Mouse (Mus musculus): Measurements from ENCODE around the gene Grm1. TPM values are rescaled to one million over a fixed set of nuclear protein-coding genes. Genes with fewer than 3 reads are reported as not detected.

Gene Grm1
- polyA plus RNA-seq, 2 experiments, result not detected

- no peak for DNase-seq (ENCODE audit: low read depth in 3 of 3, low spot score in 3 of 3)
- Histone ChIP-seq H3K9me3 (ENCODE audit: control insufficient read depth, low read length) (no peaks in the 10 kb centered on the region), H3K27me3 (ENCODE audit: control insufficient read depth, insufficient read depth, low read length) (no peaks in the 10 kb centered on the region), H3K36me3 (replicated peaks; ENCODE audit: control insufficient read depth, insufficient read depth, low read depth) (no peaks in the 10 kb centered on the region), H3K4me2 (ENCODE audit: low read depth) (no peak overlapping the region), H3K4me1 (replicated peaks; ENCODE audit: control insufficient read depth in 2 of 2, insufficient read depth in 2 of 2, low read length in 1 of 2) (no peaks in the 10 kb centered on the region), H3K9ac (replicated peaks) (no peak overlapping the region), H3K4me3 (ENCODE audit: insufficient read depth in 1 of 2, low read depth in 2 of 2, low read length in 2 of 2) (no peak overlapping the region), H3K27ac (no peak overlapping the region)
- ATAC-seq (ENCODE audit: insufficient read depth), result no peak
- 51% methylated on average over 1 of the region's 1 CpGs for WGBS (ENCODE audit: insufficient replicate concordance)
- no peak for TF ChIP-seq CTCF (IDR thresholded peaks at IDR 0.05; ENCODE audit: low read depth)
- no peak for TF ChIP-seq EP300 (IDR thresholded peaks at IDR 0.05; ENCODE audit: low read depth)
Measured at GRCm38 (mm10) chr10:10708031-10708430, 374.1 kb downstream of the Grm1 start.

GRCm38 (mm10) chr10:10701326-10701725 is 380.8 kb downstream of the Grm1 start:
- ATAC-seq (ENCODE audit: insufficient read depth) (no peak), DNase-seq (ENCODE audit: low read depth in 3 of 3, low spot score in 3 of 3) (no peak)
- H3K27ac ChIP-seq, result no peak overlapping the region
- no peaks in the 10 kb centered on the region for H3K27me3 ChIP-seq (ENCODE audit: control insufficient read depth, insufficient read depth, low read length)
- TF ChIP-seq CTCF (IDR thresholded peaks at IDR 0.05; ENCODE audit: low read depth) (no peak), EP300 (IDR thresholded peaks at IDR 0.05; ENCODE audit: low read depth) (no peak)
- H3K36me3 ChIP-seq (replicated peaks; ENCODE audit: control insufficient read depth, insufficient read depth, low read depth), result no peaks in the 10 kb centered on the region
- no peaks in the 10 kb centered on the region for H3K4me1 ChIP-seq (replicated peaks; ENCODE audit: control insufficient read depth in 2 of 2, insufficient read depth in 2 of 2, low read length in 1 of 2)
- H3K4me2 ChIP-seq (ENCODE audit: low read depth), result no peak overlapping the region
- no peaks in the 10 kb centered on the region for H3K9me3 ChIP-seq (ENCODE audit: control insufficient read depth, low read length)
- 32% methylated on average over 1 of the region's 1 CpGs for WGBS (ENCODE audit: insufficient replicate concordance)
- H3K4me3 ChIP-seq (ENCODE audit: insufficient read depth in 1 of 2, low read depth in 2 of 2, low read length in 2 of 2), result no peak overlapping the region
- H3K9ac ChIP-seq (replicated peaks), result no peak overlapping the region

- WGBS (ENCODE audit: insufficient replicate concordance), result 8% methylated on average over 1 of the region's 1 CpGs
- H3K9me3 ChIP-seq (ENCODE audit: control insufficient read depth, low read length), result no peaks in the 10 kb centered on the region
- H3K4me2 ChIP-seq (ENCODE audit: low read depth), result no peak overlapping the region
- TF ChIP-seq EP300 (IDR thresholded peaks at IDR 0.05; ENCODE audit: low read depth) (no peak), CTCF (IDR thresholded peaks at IDR 0.05; ENCODE audit: low read depth) (no peak)
- H3K9ac ChIP-seq (replicated peaks), result no peak overlapping the region
- DNase-seq (ENCODE audit: low read depth in 3 of 3, low spot score in 3 of 3) (no peak), ATAC-seq (ENCODE audit: insufficient read depth) (no peak)
- H3K36me3 ChIP-seq (replicated peaks; ENCODE audit: control insufficient read depth, insufficient read depth, low read depth), result no peaks in the 10 kb centered on the region
- H3K27me3 ChIP-seq (ENCODE audit: control insufficient read depth, insufficient read depth, low read length), result no peaks in the 10 kb centered on the region
- no peak overlapping the region for H3K4me3 ChIP-seq (ENCODE audit: insufficient read depth in 1 of 2, low read depth in 2 of 2, low read length in 2 of 2)
- no peak overlapping the region for H3K27ac ChIP-seq
- H3K4me1 ChIP-seq (replicated peaks; ENCODE audit: control insufficient read depth in 2 of 2, insufficient read depth in 2 of 2, low read length in 1 of 2), result no peaks in the 10 kb centered on the region
Measured at GRCm38 (mm10) chr10:10700903-10701302, 381.3 kb downstream of the Grm1 start.

- Histone ChIP-seq H3K4me1 (replicated peaks; ENCODE audit: control insufficient read depth in 2 of 2, insufficient read depth in 2 of 2, low read length in 1 of 2) (no peaks in the 10 kb centered on the region), H3K27me3 (ENCODE audit: control insufficient read depth, insufficient read depth, low read length) (no peaks in the 10 kb centered on the region), H3K36me3 (replicated peaks; ENCODE audit: control insufficient read depth, insufficient read depth, low read depth) (no peaks in the 10 kb centered on the region), H3K9me3 (ENCODE audit: control insufficient read depth, low read length) (no peaks in the 10 kb centered on the region), H3K4me2 (ENCODE audit: low read depth) (no peak overlapping the region), H3K4me3 (ENCODE audit: insufficient read depth in 1 of 2, low read depth in 2 of 2, low read length in 2 of 2) (no peak overlapping the region), H3K9ac (replicated peaks) (no peak overlapping the region), H3K27ac (no peak overlapping the region)
- DNase-seq (ENCODE audit: low read depth in 3 of 3, low spot score in 3 of 3) (no peak), ATAC-seq (ENCODE audit: insufficient read depth) (no peak)
- 59% methylated on average over 6 of the region's 6 CpGs for WGBS (ENCODE audit: insufficient replicate concordance)
- TF ChIP-seq CTCF (IDR thresholded peaks at IDR 0.05; ENCODE audit: low read depth) (no peak), EP300 (IDR thresholded peaks at IDR 0.05; ENCODE audit: low read depth) (no peak)
Measured at GRCm38 (mm10) chr10:10697497-10697896, 384.7 kb downstream of the Grm1 start.

GRCm38 (mm10) chr10:10689668-10690223 is 392.4 kb downstream of the Grm1 start:
- 20% methylated on average over 11 of the region's 11 CpGs for WGBS (ENCODE audit: insufficient replicate concordance)
- H3K27me3 ChIP-seq (ENCODE audit: control insufficient read depth, insufficient read depth, low read length), result no peaks in the 10 kb centered on the region
- no peak for DNase-seq (ENCODE audit: low read depth in 3 of 3, low spot score in 3 of 3)
- no peaks in the 10 kb centered on the region for H3K4me1 ChIP-seq (replicated peaks; ENCODE audit: control insufficient read depth in 2 of 2, insufficient read depth in 2 of 2, low read length in 1 of 2)
- no peaks in the 10 kb centered on the region for H3K9me3 ChIP-seq (ENCODE audit: control insufficient read depth, low read length)
- no peak overlapping the region for H3K4me3 ChIP-seq (ENCODE audit: insufficient read depth in 1 of 2, low read depth in 2 of 2, low read length in 2 of 2)
- TF ChIP-seq EP300 (IDR thresholded peaks at IDR 0.05; ENCODE audit: low read depth), result no peak
- no peak for TF ChIP-seq CTCF (IDR thresholded peaks at IDR 0.05; ENCODE audit: low read depth)
- ATAC-seq (ENCODE audit: insufficient read depth), result no peak
- H3K4me2 ChIP-seq (ENCODE audit: low read depth), result no peak overlapping the region
- no peak overlapping the region for H3K27ac ChIP-seq
- H3K36me3 ChIP-seq (replicated peaks; ENCODE audit: control insufficient read depth, insufficient read depth, low read depth), result no peaks in the 10 kb centered on the region
- H3K9ac ChIP-seq (replicated peaks), result no peak overlapping the region
